Mouse (Mus musculus) stomach, postnatal 0 days (tissue): ENCODE measurements around the gene Gm21969. TPM values are rescaled to one million over a fixed set of nuclear protein-coding genes. Genes with fewer than 3 reads are reported as not detected.
A peak's percentile ranks its signal among the peaks of the same experiment; 100 is the strongest.

Experiments used
- ATAC-seq: fragments of 200-750 bp; cut with Nextera tagmentation; 2 replicates; pipeline ENCODE4 v1.8.0; 2017; ENCODE audit not compliant: low FRiP score, low TSS enrichment
- DNase-seq: peaks from one replicate; pipeline ENCODE4 v3.0.0-alpha.2; 2016; ENCODE audit warnings: low spot score
- H3K27ac ChIP-seq: fragments of 300-500 bp; sonication (generic); replicated peaks from 2 replicates; pipeline ENCODE4 v1.5.1; 2014; ENCODE audit warnings: mild to moderate bottlenecking, control low read depth
- H3K27me3 ChIP-seq: fragments of 300-500 bp; sonication (generic); 2 replicates; pipeline ENCODE4 v1.6.1; 2014; ENCODE audit warnings: low read length; ENCODE audit not compliant: control insufficient read depth, insufficient read depth
- H3K36me3 ChIP-seq: fragments of 300-500 bp; sonication (generic); 2 replicates; pipeline ENCODE4 v1.6.1; 2014; ENCODE audit warnings: low read length, mixed read lengths; ENCODE audit not compliant: control insufficient read depth, insufficient read depth
- H3K4me1 ChIP-seq: fragments of 300-500 bp; sonication (generic); replicated peaks from 2 replicates; pipeline ENCODE4 v1.6.1; 2014; ENCODE audit warnings: antibody characterized with exemption; ENCODE audit not compliant: control insufficient read depth, insufficient read depth
- H3K4me2 ChIP-seq: fragments of 300-500 bp; sonication (generic); replicated peaks from 2 replicates; pipeline ENCODE4 v1.6.1; 2014; ENCODE audit warnings: low read depth, mild to moderate bottlenecking, control low read depth, moderate library complexity
- H3K4me3 ChIP-seq: fragments of 300-500 bp; sonication (generic); 2 replicates; pipeline ENCODE4 v1.5.1; 2014; ENCODE audit warnings: low read depth, low read length, control low read depth
- H3K9ac ChIP-seq: fragments of 300-500 bp; sonication (generic); 2 replicates; pipeline ENCODE4 v1.6.1; 2014; ENCODE audit warnings: mild to moderate bottlenecking, low read length, control low read depth, mixed read lengths
- H3K9me3 ChIP-seq: fragments of 300-500 bp; sonication (generic); 2 replicates; pipeline ENCODE4 v1.6.1; 2016; ENCODE audit warnings: low read length; ENCODE audit not compliant: control insufficient read depth
- CTCF ChIP-seq: IDR thresholded peaks from 2 replicates; pipeline ENCODE4 v1.5.1; 2016; ENCODE audit warnings: antibody characterized with exemption, low read depth, mild to moderate bottlenecking, moderate library complexity
- EP300 ChIP-seq: optimal IDR thresholded peaks from 2 replicates; pipeline ENCODE3; 2016; ENCODE audit warnings: antibody characterized with exemption
- WGBS: fragments of 180-500 bp; shearing (Covaris S2); extraction: QIAGEN DNeasy Blood & Tissue Kit; methylation state at CpG from one replicate; pipeline ENCODE4 v1.1.7; 2014; 5-methylcytosine and 5-hydroxymethylcytosine counted together
- polyA plus RNA-seq: library from polyadenylated mRNA; unstranded; fragments of >200 nt; fragmentation: Nextera tagmentation; extraction: Ambion mirVana; gene quantifications from 2 replicates; pipeline ENCODE4 v1.2.1, GENCODE M21; 2015

The Gm21969 gene
- polyA plus RNA-seq, 1 experiment from 2014 or later, result not detected

- DNase-seq, result no peak
- H3K4me2 ChIP-seq, result no peak overlapping the region
- H3K27me3 ChIP-seq, result no peaks in the 10 kb centered on the region
- 67% methylated on average over 5 of the region's 5 CpGs for WGBS
- no peaks in the 10 kb centered on the region for H3K4me1 ChIP-seq
- no peak for ATAC-seq
- H3K9ac ChIP-seq, result no peak overlapping the region; the same call in 1 of the 2 replicates
- no peaks in the 10 kb centered on the region for H3K36me3 ChIP-seq
- H3K27ac ChIP-seq, result no peak overlapping the region
- TF ChIP-seq CTCF, result no peak
- no peak for TF ChIP-seq EP300
- no peak overlapping the region for H3K4me3 ChIP-seq
- H3K9me3 ChIP-seq, result no peaks in the 10 kb centered on the region
These were observed 13.5 kb upstream of the Gm21969 start for GRCm38 (mm10) chr4:139589351-139590027.

GRCm38 (mm10) chr4:139590446-139590845 lies 12.5 kb upstream of the Gm21969 start:
- TF ChIP-seq CTCF (no peak), EP300 (no peak)
- no peaks in the 10 kb centered on the region for H3K4me1 ChIP-seq
- H3K27me3 ChIP-seq, result no peaks in the 10 kb centered on the region
- WGBS, result 48% methylated on average over 4 of the region's 4 CpGs
- no peak overlapping the region for H3K4me3 ChIP-seq
- H3K9ac ChIP-seq, result no peak overlapping the region
- no peak overlapping the region for H3K27ac ChIP-seq
- no peak for DNase-seq
- no peaks in the 10 kb centered on the region for H3K9me3 ChIP-seq
- H3K36me3 ChIP-seq, result no peaks in the 10 kb centered on the region
- H3K4me2 ChIP-seq, result no peak overlapping the region
- ATAC-seq, result no peak

GRCm38 (mm10) chr4:139592895-139593294 lies 10.1 kb upstream of the Gm21969 start:
- Histone ChIP-seq H3K36me3 (no peaks in the 10 kb centered on the region), H3K9ac (no peak overlapping the region), H3K4me3 (no peak overlapping the region), H3K9me3 (no peaks in the 10 kb centered on the region), H3K4me1 (peaks cover 9% of the 10 kb centered on the region), H3K27me3 (no peaks in the 10 kb centered on the region), H3K27ac (no peak overlapping the region), H3K4me2 (no peak overlapping the region)
- DNase-seq (no peak), ATAC-seq (no peak)
- 73% methylated on average over 7 of the region's 7 CpGs for WGBS
- TF ChIP-seq EP300 (no peak), CTCF (no peak)

GRCm38 (mm10) chr4:139593383-139593782 lies 9.6 kb upstream of the Gm21969 start:
- Histone ChIP-seq H3K27me3 (no peaks in the 10 kb centered on the region), H3K9ac (no peak overlapping the region), H3K4me1 (peaks cover 14% of the 10 kb centered on the region), H3K36me3 (no peaks in the 10 kb centered on the region), H3K9me3 (no peaks in the 10 kb centered on the region), H3K4me2 (no peak overlapping the region), H3K27ac (no peak overlapping the region), H3K4me3 (no peak overlapping the region)
- TF ChIP-seq CTCF (no peak), EP300 (no peak)
- DNase-seq, result no peak
- WGBS, result 68% methylated on average over 6 of the region's 6 CpGs
- ATAC-seq, result no peak

- Histone ChIP-seq H3K27me3 (no peaks in the 10 kb centered on the region), H3K4me3 (no peak overlapping the region), H3K4me1 (peaks cover 16% of the 10 kb centered on the region), H3K27ac (no peak overlapping the region), H3K4me2 (no peak overlapping the region), H3K9ac (no peak overlapping the region), H3K36me3 (no peaks in the 10 kb centered on the region), H3K9me3 (no peaks in the 10 kb centered on the region)
- peak; percentile 64 for TF ChIP-seq CTCF
- no peak for TF ChIP-seq EP300
- ATAC-seq, result no peak
- WGBS, result 58% methylated on average over 3 of the region's 3 CpGs
- DNase-seq, result no peak
These were observed 8.9 kb upstream of the Gm21969 start for GRCm38 (mm10) chr4:139594062-139594461.

- DNase-seq (no peak), ATAC-seq (no peak)
- no peaks in the 10 kb centered on the region for H3K27me3 ChIP-seq
- no peak for TF ChIP-seq EP300
- no peak for TF ChIP-seq CTCF
- 54% methylated on average over 9 of the region's 9 CpGs for WGBS
- H3K9me3 ChIP-seq, result no peaks in the 10 kb centered on the region
- H3K36me3 ChIP-seq, result no peaks in the 10 kb centered on the region
- no peak overlapping the region for H3K27ac ChIP-seq
- H3K9ac ChIP-seq, result no peak overlapping the region
- no peak overlapping the region for H3K4me2 ChIP-seq
- peaks cover 22% of the 10 kb centered on the region for H3K4me1 ChIP-seq
- no peak overlapping the region for H3K4me3 ChIP-seq
These were observed 6.3 kb upstream of the Gm21969 start for GRCm38 (mm10) chr4:139596715-139597114.
